Mouse (Mus musculus) brown adipose tissue, adult 24 weeks (tissue): Measurements from ENCODE around the gene Brd7. TPM values are rescaled to one million over a fixed set of nuclear protein-coding genes. Genes with fewer than 3 reads are reported as not detected.
A peak's percentile ranks its signal among the peaks of the same experiment; 100 is the strongest.

Source experiments
- H3K27ac ChIP-seq: fragments of 200-500 bp; replicated peaks from 2 replicates; pipeline ENCODE4 v1.5.1; 2012; ENCODE audit warnings: low read depth, mild to moderate bottlenecking, low read length
- H3K4me1 ChIP-seq: fragments of 200-500 bp; 2 replicates; pipeline ENCODE4 v1.6.1; 2012; ENCODE audit warnings: low read length, mixed read lengths; ENCODE audit not compliant: control insufficient read depth, insufficient read depth, insufficient read length
- H3K4me3 ChIP-seq: fragments of 200-500 bp; 2 replicates; pipeline ENCODE4 v1.5.1; 2012; ENCODE audit warnings: low read depth, mild to moderate bottlenecking, low read length, moderate library complexity; ENCODE audit not compliant: insufficient read depth
- polyA plus RNA-seq: library from polyadenylated mRNA; stranded (reverse); fragments of >200 nt; gene quantifications from 2 replicates; pipeline ENCODE4 v1.2.4, GENCODE M21; 2012; ENCODE audit not compliant: missing spikeins, insufficient read depth, insufficient read length

Gene Brd7
- 61.5 TPM in 2 replicates for polyA plus RNA-seq

DNA sequence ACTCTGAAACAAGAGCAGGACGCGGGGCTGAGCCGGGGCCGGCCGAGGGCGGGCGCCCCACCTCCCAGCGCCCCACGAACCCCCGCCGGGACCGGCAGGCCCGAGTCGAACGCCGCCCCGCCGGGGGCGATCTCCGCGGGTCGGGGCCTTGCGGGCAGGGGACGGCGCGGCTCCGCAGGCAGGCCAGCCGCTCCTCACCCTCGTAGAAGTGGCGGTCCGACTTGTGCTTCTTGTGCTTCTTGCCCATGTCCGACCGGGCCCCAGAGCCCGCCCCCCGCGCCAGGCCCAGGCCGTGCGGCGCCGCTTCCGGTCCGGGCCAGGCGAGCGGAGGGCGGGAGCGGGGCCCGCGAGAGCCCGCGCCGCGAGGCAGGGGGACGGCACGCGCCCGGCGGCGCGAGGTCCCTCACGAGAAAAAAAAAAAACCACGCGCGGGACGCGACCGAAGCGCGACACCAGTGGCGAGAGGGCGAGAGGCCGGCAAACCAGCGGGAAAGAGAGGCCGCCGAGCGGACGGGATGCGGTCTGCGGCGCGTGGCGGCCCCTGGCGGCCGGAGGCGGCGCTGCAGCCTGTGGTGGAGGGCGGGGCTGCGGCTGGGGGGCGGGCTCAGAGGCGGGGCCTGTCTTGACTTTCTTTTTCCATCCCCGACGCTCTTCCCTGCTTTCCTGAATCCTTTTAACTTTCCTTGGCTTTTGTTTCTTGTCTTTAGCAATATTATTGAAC lies at the start of gene Brd7:
TSS of gene Brd7 (minus strand) at position 487 of the 721 bp plus-strand sequence.
- H3K4me1 ChIP-seq, result peaks cover 5% of the 10 kb centered on the region
- peak within 1 kb of the TSS; percentile 98 for H3K27ac ChIP-seq
- peak within 1 kb of the TSS; percentile 100 for H3K4me3 ChIP-seq

DNA sequence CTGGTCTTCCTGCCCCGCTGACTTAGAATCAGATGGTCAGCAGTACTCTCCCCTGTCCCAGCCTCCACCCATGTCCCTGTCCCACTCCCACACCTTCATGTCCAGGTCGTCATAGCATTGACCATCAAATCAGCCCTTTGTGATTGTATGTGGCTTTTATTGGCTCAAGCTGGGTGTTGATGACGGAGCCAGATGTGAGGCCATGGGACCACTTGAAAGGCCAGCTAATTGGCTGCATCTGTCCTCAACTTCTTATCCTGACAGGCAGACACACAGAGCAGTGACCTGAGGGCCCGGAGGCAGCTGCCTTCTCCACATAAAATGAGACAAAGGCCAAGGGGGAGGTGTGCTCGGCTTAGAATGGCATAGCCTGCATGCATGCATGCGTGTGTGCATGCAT lies 49.5 kb upstream of the Brd7 start:
- Histone ChIP-seq H3K4me1 (no peaks in the 10 kb centered on the region), H3K4me3 (no peak overlapping the region), H3K27ac (no peak overlapping the region)

DNA sequence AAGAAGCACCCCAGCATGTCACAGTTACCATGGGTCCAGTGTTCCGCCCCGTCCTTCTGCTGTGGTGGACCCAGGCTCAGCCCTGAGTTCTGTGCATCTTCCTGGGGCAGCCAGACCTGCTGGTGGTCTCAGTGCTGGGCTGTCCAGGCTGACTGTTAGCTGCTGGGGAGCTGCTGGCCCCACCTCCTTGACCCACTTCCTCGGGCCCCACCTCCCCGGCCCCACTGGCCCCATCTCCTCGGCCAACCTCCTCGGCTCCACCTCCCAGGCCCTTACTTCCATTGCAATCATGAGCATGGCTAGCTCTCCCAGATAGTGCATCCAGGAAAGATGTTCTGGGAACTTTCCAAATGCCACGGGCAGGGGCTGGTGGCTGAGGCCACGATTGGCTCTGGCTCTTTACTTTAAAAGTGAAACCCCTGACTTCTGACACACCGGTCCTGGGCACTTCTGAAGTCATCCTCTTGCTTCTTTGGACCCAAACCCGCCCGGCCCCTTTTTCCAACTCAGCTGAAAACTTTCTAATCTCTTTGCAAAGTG lies 47.5 kb upstream of the Brd7 start:
- no peak overlapping the region for H3K27ac ChIP-seq
- no peaks in the 10 kb centered on the region for H3K4me1 ChIP-seq
- no peak overlapping the region for H3K4me3 ChIP-seq

DNA sequence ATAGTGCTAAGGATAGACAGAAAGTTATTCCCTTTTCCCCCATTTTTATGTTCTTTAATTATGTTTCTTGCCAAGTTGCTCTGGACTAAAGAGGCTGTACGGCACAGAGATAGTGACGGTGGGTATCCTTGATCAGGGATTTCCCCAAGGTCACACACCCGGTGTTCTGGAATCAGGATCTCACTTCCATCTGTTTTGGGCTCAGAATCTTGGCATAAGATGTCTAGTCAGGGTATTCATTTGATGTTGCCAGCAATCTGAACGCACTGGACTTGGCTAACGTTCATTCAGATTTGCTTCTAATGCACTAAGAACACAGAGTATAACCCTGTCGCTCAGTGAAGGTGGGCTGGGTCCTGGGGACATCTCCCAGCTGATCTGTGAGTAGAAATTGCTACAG lies 45.7 kb upstream of the Brd7 start:
- Histone ChIP-seq H3K4me1 (no peaks in the 10 kb centered on the region), H3K27ac (no peak overlapping the region), H3K4me3 (no peak overlapping the region)

DNA sequence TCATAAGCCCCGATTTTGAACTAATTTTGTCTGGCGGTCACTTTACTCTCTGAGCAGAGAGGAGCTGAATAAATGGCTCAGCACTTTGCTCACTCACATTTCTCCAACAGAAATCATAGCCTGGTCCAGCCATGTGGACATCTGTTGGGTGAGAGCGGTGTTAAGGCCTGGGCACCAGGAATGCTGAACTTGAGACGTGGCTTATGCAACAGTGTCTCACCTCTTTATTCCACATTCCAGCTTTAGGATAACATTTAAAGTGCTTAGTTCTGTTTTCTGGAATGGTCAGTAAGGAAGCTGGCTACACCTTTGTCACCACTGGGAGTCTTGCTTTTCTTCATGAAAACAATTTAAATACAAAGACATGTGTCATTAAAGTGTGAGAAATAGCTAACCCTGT lies 36.1 kb upstream of the Brd7 start:
- H3K4me1 ChIP-seq, result no peaks in the 10 kb centered on the region
- no peak overlapping the region for H3K27ac ChIP-seq
- no peak overlapping the region for H3K4me3 ChIP-seq

DNA sequence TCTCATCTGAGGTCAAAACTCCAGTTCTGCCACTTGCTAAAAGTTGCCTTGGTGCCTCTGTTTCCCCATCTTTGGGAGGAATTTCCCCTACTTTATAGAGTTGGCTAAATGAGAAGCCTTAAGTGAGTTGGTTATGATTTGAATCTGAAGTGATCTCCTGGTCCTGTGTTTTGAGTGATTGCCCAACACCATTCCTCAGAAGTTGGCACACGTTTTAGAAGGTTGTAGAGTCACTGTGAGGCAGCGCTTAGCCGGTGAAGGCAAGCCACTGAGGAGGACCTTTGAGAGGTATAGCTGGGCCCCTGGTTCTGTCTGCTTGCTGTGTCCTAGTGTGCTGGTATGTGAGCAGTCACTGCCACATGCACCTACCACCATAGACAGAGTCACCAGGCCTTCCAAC lies 31.3 kb upstream of the Brd7 start:
- Histone ChIP-seq H3K4me3 (no peak overlapping the region), H3K27ac (no peak overlapping the region), H3K4me1 (no peaks in the 10 kb centered on the region)

DNA sequence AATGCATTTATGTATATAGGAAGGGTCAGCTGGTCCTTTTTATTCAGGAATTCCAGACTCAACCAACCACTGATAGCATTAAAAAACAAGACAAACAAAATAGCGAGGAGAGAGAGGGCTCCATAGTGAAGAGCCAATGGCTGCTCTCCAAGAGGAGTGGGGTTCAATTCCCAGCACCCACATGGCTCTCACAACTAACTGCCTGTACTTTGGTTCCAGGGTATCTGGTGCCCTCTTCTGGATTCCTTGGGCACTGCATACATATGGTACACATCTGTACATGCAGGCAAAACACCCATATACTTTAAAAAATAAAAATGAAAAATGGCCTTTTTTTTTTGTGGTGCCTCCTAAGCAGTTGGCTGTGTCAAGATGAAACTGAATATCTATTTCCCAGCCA lies 28.8 kb upstream of the Brd7 start:
- Histone ChIP-seq H3K4me1 (no peaks in the 10 kb centered on the region), H3K4me3 (no peak overlapping the region), H3K27ac (no peak overlapping the region)

DNA sequence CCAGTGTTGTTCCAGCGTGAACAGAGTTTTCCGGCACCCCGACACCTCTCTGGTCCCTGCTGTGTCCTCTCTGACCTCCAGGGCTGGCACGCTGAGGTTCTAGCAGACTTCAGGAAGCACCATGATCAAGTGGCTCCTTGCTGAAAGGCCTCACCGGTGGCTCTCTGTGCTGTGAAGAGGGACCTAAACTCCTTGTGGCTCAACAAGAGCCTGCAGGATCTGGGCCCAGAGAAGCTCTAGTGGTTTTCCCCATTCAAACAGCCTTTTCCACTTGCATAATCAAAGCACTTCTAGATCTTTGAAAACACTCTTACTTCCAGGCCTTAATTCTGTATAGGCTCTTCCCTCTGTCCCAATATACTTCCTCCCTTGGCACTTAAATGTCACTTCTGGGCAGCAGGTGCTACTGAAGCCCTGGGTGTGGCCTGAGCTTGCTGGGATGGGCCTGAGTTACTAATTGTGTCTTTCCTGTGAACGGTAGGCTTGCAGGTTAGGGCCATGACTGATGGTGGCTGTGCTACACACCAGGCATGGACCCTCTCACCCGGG lies 26.8 kb upstream of the Brd7 start:
- H3K4me3 ChIP-seq, result no peak overlapping the region
- no peak overlapping the region for H3K27ac ChIP-seq
- H3K4me1 ChIP-seq, result no peaks in the 10 kb centered on the region

DNA sequence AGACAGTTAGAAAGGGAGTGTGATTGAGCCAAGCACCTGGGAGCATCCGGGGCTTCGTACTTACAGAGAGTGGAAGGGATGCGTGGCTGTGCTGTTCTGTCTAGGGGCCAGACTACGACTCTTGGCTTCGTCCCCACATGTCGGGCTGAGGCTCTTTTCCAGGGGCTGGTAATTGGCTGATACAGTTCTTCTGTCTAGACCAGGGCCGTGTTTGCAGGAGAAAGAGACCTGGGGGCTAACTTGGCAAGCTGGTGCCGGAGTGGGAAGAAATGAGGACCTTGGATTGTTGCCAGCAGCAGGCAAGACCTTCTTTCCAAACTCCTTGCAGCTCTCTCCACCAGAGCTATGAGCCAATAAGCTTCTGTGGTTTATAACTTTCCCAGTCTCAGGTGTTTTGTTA lies 25.9 kb upstream of the Brd7 start:
- Histone ChIP-seq H3K4me1 (no peaks in the 10 kb centered on the region), H3K27ac (no peak overlapping the region), H3K4me3 (no peak overlapping the region)

DNA sequence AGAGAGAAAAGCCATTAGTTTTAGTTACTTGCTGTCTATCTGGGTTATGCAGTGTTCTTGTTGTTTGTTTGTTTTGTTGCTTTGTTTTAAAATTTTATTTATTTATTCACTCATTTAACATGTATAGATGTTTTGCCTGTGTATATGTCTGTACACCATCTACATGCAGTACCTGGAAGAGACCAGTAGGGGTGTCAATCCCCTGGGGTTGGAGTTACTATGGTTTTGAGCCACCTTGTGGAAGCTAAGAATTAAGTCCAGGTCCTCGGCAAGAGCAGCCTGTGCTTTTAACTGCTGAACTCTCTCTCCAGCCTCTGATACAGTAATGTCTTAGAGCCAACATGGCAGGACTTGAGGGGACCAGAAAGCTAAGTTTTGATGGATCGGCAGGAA lies 21.2 kb upstream of the Brd7 start:
- no peak overlapping the region for H3K4me3 ChIP-seq
- H3K4me1 ChIP-seq, result no peaks in the 10 kb centered on the region
- H3K27ac ChIP-seq, result no peak overlapping the region

DNA sequence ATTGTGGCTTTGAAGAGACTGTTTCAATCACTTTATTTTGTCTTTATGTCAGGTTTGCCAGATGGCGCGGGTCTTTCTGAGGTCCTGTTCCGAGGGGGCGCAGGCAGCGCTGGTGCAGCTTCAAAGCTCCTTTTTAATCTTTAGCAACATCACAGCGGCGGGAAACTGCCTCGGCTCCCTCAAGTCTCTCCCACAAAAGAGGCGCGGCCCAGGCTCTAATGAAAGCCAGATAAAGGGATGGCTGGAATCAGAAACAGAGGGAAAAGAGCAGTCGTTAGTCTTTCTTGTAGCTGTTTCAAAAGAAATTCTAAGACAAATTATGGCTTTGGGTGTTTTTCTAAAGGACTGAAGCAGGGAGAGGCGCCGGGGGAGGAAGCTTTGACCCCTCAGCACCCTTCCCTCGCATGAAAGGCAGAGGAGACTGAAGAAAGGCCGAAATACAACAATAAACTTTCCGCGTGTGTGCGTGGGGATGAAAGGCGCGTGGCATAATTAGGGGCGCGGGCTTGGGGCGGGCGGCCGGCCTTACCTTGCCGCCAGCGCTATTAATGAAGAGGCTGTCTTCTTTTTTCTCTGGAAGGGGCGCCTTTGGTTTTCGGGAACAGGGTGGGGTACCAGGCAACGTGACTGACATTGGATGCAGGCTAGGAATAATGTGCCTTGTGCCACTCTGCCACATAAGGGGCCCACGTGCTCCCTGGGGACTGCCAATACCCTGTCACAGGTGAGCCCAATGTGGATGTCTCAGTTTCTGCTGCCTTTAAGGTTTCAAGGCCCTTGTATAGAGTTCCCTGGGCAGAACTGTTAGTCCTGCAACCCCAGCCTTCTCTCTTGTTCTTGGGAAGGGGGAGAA lies 20.5 kb upstream of the Brd7 start:
- Histone ChIP-seq H3K27ac (no peak overlapping the region), H3K4me3 (no peak overlapping the region), H3K4me1 (no peaks in the 10 kb centered on the region)

DNA sequence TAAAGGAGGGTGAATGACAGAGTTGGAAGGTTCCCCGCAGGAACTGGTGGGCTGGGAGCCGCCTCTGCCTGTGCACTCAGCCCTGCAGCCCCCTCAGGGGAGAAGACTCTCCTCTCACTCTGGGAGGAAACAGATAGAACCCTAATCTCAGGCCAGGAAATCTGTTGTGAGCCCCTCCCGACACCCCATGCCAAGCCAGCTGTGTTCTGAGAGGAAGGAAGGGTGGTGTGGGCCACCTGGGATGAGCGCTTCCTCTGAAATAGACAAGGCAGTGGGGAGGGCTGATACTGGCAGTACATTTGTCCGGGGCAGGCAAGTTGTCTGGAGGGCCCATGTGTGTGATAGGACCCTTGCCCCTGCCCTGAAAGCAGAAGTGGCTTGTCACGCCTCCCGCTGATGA lies 18.5 kb upstream of the Brd7 start:
- Histone ChIP-seq H3K4me3 (no peak overlapping the region), H3K4me1 (no peaks in the 10 kb centered on the region), H3K27ac (no peak overlapping the region)

DNA sequence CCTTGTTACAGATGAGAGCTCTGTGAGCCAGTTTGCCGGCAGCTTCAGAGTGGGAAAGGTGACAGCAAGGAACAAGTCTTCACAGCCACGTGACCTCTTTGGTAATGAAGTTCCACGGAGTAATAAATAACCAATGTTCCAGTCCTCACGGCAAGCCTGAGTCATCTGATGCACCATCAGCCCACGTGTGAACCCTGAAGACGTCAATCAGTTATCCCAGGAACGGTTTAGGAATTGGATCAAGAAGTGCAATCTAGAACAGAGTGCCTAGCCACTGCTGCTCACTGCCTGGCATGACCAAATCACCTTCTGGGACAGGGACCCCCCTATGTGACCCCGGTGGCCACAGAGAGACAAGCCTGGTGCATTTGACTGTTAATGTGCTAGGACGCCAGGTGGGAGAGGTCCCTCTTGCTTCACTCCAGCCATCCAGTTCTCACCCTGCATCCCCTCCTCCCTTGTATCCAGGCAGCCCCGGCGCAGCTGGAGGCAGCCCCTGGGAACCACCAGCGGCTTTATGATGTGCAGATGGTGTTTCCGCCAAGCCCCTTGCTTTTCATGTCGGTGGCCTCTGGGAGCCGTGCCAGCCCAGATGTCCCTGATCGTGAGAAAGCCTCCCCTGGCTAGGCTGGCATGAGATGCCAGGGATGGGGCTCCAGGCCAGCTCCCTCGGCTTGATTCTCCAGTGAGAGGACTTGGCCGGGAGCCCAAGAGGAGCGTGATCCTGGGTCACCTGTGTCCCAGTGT lies 15.0 kb upstream of the Brd7 start:
- Histone ChIP-seq H3K27ac (no peak overlapping the region), H3K4me3 (no peak overlapping the region), H3K4me1 (no peaks in the 10 kb centered on the region)

DNA sequence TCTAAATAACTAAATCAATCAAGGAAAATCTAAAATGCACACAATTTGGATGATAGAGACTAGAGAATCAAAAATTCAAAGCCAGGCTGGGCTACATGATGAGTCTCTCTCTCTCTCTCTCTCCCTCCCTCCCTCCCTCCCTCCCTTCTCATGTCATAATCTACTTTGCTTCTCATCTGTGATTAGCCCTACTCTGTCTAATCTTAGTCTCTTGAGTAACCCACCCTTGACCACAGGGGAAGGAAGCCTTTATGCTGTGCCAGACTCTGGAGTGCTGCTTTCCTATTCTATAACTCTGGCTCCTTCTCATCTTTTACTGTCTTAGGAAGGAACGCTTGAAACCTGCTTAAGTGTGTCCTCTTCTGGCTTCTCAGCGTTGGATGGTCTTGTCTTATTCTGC lies 9.5 kb upstream of the Brd7 start:
- H3K4me3 ChIP-seq, result no peak overlapping the region
- H3K27ac ChIP-seq, result no peak overlapping the region
- no peaks in the 10 kb centered on the region for H3K4me1 ChIP-seq

DNA sequence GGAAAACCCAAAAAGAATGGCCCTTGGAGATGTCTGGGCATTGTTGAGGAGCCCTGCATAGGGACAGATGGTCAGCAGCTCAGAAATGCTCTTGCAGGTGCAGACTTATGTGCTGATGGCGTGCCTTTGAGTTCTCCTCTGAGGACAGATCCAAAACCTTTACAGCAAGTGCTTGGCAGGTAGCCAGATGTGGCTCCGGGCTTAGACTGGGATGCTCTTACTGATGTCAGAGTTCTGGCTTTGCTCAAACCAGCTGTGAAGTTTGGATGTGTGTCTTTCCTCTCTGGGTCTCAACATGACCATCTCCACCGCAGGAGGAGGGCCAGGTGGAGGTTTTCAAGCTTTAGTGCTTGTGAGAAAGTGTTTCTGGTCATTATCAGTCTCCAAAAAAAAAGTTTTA lies 7.8 kb upstream of the Brd7 start:
- no peaks in the 10 kb centered on the region for H3K4me1 ChIP-seq
- no peak overlapping the region for H3K27ac ChIP-seq
- no peak overlapping the region for H3K4me3 ChIP-seq
